Mouse (Mus musculus) heart, adult 2 months (tissue): Measurements from ENCODE around the gene Nfe2l2.

Source experiments
- CTCF ChIP-seq: fragments of 200-600 bp; IDR thresholded peaks from 2 replicates; pipeline ENCODE4 v1.8.1; 2022; ENCODE audit warnings: antibody characterized with exemption, mild to moderate bottlenecking, moderate library complexity
- EP300 ChIP-seq: fragments of 200-500 bp; IDR thresholded peaks from 2 replicates; pipeline ENCODE4 v1.6.1; 2011; ENCODE audit warnings: low read depth, low read length, control low read depth; ENCODE audit not compliant: insufficient read depth

- TF ChIP-seq CTCF (no peak), EP300 (no peak)
These were observed 49.8 kb downstream of the Nfe2l2 start for GRCm38 (mm10) chr2:75654679-75655078.
